Mouse (Mus musculus): ENCODE data around the gene Ubxn11.

The Ubxn11 gene

DNA sequence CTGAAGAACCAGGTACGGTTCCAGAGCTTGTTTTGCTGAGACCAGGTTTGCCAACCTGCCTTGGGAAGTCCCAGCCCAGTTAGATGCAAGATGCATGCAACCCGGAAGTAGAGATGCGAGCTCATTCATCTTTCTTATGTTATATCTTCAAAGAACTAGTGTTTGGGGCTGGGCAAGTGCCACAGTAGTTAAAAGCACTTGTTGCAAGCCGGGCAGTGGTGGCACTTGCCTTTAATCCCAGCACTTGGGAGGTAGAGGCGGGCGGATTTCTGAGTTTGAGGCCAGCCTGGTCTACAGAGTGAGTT, 11.2 kb upstream of the Ubxn11 start:
- DNase-seq = no peak

DNA sequence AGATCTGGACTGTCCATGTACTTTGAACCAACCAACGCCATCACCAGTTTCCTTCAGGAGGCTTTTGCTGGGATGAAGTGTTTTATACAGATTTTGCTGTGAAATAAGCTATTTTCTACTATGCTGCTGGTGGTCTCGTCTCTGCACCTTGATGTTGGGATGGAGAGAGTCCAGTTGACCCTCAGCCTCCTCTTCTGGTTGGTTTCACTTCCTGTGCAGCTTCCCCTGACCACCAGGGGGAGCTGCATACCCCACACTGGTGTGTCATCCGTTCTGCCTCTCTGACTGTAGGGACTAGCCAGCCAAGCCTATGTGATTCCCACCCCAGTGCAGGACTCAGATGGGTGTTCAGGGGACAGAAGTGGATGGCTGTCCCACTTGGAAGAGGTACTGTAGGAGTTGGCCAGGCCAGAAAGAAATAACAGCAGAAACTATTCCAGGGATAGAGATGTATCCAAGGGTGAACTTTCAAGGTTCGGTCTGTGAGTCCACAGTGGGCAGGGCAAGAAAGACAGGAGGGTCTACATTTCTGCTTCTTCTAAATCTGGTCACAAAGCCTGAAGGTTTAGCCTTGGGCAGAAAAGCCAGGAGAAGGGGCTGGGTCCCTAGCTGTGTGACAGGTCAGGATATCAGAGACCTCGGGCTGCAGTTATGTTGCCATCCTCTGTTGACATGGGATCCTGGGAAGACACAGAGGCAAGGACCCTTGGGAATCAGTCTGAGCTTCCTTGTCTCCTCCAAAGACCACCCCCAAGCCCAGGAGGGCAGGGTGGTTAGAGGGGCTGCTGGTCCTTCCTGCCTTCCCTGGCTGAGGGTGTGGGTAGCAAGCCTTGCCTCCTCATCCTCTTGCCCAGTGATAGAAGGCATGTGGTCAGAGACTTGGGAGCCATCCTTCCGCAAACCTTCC, 9.7 kb upstream of the Ubxn11 start:
- DNase-seq = peak; percentile 22 to 50

DNA sequence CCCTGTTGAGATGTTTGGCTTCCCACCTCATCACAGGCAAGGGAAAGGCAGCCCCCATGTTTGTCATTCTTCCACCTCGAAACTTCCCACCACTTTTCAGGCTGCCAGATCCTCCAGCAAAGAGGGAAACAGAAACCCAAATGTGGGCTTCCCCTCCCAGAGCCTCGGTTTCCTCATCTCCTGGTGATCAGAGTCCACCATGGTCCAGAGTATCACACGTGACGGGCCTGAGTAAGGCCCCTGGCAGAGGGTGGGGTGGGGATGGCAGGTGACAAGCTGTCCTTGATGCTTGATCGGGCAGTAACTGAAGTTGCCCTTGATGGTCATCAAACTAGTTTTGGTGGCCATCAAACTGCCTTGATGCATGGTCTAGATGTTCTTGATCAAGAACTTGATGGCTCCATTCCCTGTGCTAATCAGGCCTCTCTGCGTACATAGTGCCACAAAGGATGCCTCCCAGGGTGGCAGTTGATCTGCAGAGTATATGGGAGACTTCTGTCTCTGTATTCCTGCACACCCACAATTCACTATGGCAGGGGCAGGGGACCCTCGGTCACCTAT, 8.3 kb upstream of the Ubxn11 start:
- no peak for DNase-seq

DNA sequence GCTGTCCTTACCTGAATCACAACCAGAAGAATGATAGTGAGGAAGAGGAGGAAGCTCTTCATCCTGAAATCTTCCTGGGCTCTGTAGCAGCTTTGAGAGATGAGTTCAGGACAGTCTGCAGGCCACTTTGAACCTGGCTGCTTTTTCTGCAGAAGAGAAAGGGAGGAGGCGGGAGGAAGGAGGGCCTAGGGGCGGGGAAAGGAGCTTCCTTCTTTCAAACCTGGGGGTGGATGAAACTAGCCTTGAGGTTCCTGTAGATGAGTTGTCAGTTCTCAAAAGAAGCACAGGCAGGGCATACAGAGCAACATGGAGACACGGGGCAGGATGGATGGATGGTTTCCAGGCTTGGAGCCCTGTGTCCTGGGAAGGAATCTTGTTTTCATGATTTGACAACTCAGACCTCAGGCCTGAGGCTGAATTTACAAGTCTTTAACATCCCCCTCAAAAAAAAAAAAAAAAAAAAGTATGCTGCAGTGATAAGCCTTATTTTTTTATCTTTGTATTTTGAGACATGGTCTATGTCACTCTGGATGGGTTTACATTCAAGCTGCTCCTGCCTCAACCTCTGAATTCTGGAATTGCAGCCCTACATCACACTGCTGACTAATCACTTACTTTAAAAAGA, 7.3 kb upstream of the Ubxn11 start, which contains the start of gene Cd52:
TSS of gene Cd52 (minus strand) at position 160 of the 625 bp plus-strand sequence.
- no peak for DNase-seq

DNA sequence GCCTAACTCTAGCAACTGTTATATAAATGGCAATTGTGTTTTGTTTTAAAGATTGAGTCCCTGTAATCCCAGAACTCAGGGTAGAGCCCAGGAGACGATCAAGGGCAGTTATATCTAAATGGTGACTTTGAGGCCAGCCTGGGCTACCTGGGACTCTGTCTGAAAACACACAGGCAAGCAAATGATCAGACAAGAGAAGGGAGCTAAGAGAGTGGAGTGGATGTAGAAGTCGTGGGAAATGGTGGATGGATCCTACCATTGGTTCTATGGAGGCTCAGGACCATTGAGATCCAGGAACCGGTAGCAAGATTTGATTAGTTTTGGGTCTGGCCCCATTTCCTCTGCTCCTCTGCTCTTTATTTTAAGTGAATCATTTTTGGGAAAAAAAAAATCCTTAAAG, 6.2 kb upstream of the Ubxn11 start:
- DNase-seq = no peak

DNA sequence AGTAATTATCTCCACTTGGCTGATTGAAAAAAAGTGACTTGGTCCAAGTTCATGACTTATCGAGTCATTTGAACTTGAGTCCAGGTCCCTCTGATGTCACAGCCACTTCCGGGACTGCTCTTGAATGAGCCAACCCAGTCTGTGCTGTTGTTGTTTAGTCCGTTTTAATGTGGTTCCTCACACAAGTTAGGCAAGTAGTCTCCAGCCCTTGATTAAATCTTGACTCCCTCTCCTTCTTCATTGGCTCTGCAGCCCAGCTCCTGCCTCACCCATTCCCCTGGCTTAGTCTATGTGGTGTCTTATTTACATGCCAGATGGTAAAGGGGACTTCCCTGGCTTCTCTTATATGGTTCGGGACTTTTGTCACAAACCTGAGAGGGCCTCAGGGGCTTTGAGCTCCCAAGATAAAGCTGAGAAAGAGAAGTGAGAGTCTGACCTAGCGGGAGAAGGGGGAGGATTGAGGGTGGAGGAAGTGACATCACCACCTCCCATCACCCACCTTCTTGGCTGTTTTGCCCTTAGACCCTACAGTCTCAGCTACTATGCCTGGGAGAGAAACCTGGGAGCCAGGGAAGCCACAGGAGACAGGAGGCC, 5.3 kb upstream of the Ubxn11 start:
- DNase-seq = no peak

DNA sequence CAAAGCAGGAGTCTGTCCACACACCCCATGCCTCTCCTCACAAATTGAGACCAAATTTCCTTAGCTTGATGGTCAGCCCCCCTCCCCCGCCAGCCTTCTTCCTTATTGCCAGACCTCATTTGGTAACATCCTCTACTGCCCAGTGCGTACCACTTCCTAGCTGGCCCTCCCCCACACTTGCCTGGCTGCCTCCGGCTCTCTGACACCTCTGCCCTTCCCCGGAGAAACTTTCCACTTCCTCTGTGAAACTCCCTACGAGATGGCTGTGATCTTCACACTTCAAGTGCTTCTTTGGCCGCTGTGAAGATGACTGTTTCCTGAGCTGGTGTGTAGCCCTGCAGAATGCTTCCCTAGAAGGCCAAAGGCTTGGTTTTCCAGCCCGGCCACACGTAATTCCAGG, 3.7 kb upstream of the Ubxn11 start:
- DNase-seq = no peak

DNA sequence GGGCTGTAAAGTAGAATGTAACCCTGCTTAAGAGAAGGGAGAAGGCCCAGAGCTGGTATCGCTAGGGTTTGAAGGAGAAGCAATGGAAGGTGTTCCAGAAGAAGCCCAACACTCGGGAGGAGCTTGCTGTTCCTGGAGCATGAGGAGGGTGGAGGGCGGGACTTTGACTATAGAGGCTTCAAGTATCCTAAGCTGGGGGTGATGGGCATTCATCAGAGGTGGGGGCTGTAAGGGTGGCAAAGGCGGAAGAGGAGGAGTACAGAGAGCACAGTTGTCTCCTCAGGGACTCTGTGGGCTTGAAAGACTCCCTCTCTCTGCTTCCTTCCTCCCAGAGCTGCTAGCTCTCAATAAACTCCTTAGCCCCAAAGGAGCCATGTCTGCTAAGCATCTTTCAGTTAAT, 2.1 kb upstream of the Ubxn11 start:
- DNase-seq = no peak

DNA sequence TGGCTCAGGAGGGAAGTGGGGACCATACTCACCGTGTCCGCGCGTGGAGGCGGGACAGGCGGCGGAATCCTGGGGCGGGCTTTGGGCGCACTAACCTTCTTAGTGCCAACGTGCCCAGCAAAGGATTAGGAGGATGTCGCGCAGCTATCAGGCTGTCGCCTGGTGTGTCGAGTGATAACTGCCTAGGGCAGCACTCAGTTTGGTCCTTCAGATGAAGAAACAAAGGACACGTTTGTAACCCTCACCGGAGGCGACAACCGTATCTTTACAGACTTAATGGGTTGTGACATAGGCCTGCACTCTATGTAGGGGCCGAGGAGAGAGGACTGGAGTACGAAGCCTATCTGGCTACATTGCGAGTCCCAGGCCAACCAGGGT, 361 bp downstream of the Ubxn11 start:
- DNase-seq = no peak

DNA sequence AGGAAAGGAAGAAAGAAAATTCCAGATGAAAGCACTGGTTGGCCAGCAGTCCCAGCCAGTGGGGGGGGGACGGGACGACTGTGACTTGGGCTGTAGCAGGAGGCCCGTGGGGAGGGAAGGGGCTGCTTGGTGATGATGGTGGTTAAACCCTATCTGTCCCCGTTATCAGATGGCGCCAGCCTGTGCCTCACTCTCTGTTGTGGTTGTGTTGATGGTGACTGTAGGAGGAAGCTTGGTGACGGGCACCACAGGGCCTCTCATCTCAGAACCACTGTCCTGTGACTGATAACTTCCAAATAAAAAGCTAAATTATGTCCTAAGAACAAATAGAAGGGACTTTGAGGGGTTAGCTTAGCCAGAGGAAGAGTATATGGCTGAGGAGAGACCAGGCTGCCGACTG, 3.7 kb downstream of the Ubxn11 start:
- no peak for DNase-seq

DNA sequence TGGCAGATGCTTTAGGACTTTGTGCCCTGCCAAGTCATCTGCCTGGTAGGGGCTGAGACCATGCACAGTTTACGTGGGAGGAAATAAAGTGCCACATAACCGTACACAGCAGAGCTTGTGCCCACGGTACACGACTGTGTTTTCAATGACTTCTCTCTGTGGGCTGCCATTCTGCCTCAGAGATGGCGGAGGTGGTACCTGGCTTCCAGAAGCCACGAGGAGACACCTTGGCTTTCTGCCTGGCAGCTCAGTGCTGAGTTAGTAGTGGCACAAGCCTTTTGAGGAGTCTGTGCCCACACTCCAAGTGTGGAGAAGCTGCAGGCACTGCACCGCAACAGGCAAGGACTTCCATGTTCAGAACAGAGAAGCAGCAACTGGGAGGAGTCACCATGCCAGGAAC, 5.4 kb downstream of the Ubxn11 start:
- DNase-seq = no peak

DNA sequence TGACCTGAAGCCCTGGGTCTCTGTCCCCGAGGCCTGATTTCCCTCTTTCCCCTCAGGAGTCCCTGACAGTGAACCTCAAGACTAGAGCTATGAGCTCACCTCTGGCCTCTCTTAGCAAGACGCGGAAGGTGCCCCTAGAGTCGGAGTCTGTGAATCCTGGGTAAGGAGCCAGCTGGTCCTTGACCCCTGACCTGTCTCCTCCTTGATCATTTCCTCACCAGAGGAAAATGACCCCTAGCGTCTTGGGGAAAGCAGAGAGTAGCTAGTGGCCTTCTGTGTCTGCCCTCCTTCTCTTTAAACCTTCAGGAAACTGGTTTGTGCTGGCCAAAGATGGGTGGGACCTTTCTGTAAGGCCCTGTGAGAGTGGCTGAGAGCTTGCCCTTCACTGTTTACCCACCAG, 5.8 kb downstream of the Ubxn11 start:
- no peak for DNase-seq

DNA sequence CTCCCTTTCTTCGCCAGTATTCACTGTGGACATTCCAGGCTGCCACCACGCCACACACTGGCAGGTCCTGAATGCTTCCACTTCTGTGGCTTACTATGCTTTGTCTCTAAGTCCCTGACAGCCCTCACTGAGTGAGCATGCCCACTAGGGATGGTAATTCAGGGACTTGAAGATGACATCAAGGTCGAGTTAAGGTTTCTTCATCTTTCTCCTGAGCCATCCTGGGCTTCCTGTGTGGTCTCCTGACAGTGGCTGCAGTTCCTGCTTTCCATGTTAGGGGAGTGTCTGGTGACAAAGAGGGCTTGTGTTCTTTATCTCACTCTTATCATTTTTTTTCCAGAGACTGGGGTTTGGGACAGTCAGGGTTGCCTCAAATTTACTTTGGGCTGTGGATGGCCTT, 8.3 kb downstream of the Ubxn11 start:
- no peak for DNase-seq

DNA sequence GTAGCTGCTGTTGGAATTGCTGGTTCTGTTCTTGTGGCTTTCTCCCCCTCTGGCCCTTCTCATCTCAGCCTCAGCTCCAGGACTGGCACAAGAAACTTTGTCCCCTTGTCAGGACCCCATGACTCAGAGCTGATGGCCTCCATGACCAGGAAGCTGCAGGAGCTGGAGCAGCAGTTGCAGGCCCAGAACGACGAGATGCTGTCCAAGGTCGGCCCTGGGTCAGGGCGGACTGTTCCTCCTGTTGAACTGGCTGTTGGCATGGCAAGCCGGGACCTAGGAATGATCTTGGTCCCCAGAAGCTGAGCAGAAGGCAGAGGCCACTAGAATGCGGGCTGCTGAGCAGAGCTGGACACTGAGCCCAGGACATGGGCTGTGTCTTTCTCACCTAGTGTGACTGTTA, 10.0 kb downstream of the Ubxn11 start:
- DNase-seq = no peak

DNA sequence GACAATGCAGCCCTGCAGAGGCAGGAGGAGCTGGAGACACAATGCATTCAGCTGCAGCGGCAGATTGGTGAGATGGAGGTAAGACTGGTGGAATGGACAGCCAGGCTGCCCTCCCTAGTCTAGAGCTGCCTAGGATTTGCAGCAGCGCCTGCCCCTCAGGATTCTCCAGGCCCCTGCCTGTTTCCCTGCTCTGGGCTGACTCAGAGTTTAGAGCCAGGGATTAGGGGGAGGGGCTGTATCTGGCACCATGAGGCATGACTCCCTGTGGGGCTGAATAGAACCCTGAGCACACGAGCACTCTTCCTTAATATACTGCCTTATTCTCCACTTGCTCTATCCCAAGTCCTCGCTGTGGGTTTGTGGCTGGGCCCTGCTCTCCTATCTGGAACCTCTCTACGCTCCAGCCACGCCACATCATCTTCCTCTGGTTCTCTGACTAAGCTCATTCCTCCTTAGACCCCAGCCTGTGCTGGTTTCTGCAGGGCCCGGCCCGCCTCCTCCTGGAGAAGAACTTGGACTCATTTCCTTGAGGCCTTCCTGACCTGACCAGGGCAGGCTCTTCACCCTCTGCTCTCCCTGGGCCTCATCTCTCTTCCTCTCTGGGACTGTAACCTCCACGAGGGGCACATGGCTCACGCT, 11.1 kb downstream of the Ubxn11 start:
- no peak for DNase-seq

DNA sequence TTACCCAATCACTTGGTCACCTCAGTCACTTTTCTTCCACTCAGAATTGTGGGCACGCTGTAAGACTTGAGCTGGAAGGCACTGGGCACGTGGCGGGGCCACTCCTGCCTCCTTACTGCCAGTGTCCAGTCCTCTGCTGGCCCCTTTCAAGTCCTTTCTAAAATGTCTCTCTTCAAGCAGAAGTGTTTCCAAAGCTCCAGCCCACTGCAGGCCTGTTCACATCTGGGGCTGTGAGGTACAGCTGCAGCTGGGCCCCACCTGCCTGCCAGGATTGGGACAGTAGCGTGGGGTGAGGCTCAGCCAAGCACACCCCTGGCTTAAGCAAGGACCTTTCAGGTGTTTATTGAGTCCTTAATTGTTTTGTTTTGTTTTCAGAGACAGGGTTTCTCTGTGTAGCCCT, 11.7 kb downstream of the Ubxn11 start:
- DNase-seq = no peak

DNA sequence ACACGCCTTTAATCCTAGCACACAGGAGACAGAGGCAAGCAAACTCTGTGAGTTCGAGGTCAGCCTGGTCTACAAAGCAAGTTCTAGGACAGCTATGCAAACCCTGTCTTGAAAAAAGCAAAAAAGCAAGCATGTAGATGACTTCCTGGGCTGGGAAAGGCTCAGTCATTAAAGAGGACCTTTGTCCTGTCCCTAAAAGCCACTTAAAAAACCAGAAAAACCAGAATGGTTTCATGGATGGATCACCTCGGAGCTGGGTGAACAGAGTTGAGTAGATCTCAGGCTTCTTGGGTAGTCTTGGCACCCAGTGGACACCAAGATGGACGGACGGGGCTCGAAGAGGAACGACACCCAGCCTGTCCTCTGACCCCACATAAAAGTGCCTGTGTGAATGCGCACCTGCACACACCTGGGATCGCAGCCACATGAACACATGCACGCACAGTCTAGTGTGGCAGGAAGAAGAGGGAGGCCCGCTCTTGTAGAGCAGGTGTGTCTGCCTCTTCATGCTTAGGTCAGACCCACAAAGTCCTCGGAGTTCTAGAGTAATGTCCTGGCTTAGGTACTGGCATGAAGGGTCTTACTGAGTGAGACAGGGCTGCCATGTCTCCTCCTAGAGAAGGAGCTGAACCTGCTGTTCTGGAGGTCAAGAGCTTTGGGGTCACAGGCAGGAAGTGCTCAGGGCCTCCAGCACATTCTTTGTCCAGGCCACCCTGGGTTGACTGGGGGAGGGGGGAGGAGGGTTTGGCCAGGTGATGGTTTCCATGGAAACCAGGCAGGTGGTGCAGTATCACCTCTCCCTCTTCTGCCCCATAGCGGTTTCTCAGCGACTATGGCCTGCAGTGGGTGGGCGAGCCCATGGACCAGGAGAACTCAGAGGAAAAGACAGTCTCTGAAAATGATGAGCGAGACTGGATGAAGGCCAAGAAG, 13.1 kb downstream of the Ubxn11 start:
- no peak for DNase-seq

DNA sequence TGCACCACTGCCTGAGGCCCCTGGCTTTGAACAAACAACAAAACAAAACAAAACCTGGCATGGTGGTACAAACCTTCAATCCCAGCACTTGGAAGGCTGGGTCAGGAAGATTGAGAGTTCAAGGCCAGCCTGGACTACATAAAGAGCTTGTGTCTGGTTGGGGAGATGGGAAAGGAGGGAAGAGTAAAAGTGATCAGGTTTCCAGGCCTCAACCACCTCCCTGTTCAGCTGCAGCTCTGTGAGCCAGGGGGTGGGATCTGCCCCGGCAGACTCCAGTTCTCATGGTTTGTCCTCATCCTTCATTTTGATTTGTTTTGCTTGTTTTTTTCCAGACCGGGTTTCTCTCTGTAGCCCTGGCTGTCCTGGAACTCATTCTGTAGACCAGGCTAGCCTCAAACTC, 14.1 kb downstream of the Ubxn11 start:
- no peak for DNase-seq

DNA sequence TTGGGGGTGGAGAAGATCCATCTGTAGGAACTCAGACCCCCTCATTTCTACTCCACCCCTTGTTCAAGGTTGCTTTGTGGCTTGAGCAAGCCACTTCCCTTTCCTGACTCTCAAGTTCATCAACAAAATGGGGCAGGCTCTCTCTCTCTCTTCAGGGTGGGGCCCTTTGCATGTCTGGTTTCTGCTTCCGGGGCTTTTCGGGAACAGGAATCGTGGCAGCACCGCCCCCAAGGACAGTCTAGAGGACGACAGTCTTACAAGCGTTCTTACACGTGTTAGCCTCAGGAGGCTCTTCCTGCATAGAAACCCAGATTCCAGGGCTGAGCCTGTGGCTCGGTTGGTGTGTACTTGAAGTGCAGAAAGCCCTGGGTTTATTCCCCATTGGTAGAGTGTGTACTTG, 14.6 kb downstream of the Ubxn11 start:
- DNase-seq = no peak

DNA sequence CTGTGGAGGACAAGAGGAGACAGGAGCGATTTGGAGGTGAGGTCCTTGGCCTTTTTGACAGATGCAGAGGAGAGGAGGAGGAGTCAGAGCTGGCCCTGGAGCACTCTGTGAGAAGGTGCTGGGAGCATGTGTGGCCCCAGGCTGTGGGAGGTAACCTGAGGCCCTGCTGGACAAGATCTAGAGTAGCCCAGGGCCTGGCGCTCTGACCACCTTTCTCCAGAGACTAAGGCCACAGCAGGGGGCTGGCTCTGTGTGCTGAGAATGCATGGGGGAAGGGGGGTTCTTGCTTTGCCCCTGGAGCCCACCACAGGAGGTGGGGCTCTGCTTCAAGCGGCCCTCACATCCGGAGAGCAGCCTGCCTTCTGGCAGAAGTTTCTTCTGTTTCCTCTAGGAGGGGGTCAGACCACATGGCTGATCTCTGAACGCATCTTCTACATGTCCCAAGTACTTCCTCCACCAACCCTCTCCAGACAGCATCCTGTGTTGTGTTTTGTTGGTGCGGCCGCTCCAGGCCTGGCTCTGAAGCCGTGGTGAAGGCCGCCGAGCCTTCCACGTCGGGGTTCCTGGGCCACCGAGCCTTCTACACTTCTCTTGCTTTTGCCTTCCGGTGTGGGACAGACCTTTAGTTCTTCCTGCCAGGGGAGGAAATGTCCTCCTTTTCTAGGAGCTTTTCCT, 15.9 kb downstream of the Ubxn11 start:
- no peak for DNase-seq

DNA sequence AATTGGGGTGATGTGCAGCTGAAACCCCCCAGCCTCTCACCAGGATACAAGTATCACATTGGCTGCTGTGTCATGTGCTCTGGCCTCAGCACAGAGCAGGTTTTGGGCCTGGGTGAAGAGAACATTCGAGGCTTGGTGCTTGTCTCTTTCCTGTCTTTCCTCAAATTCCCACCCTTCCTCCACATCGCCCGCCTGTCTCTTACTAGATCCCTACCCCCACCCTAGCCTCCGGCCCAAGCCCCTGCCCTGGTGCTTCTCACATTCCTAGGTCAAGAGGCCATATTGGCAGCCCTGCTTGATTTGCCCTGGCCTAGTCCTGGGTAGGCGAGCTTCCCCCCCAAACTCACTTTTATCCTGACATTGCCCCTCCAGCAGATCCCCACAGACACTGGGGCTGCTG, 16.7 kb downstream of the Ubxn11 start:
- DNase-seq = no peak

DNA sequence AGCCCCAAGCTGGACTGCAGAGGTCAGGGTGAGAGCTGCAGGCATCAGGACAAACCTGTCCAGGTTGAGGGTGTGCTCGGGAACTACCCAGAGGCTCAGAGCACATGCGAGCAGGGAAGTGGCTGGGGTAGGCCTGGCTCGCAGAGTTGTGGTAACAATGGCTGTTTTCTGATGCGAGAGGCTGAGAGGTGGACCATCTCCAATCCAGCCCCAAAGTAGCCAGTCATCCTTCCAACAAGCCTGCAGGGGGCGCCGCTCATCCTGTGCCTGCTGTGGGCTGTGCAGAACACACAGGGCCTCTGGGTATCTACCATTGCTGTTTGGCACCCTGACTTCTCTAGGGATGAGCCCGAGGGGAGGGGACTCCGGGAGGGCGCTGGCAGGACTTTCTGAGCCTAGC, 17.3 kb downstream of the Ubxn11 start:
- DNase-seq = peak in 1 of 2 experiments; percentile 29

Data from cerebellum, adult 18-20 months (tissue).